ENCODE assay signal across 30 mouse cellular contexts in genomic region chr9:93981136-93981535, GRCm38 (mm10).
DNase-seq lines count a peak whose midpoint lies in the region; ATAC-seq lines count a peak whose summit lies in the region.
"Had no signal": no experiment of that assay in that cellular context is flagged by ENCODE, and none has a peak within 500 bp of the region (broad histone marks: within the 10 kb centered on the region; RNA-seq: fewer than 3 reads in every experiment).

No protein-coding gene starts in this region.

- WGBS in forebrain, embryonic 10.5 days = 93% methylated on average over 2 of the region's 2 CpGs
- 82% methylated on average over 2 of the region's 2 CpGs for WGBS in forebrain, embryonic 11.5 days
- WGBS in midbrain, embryonic 10.5 days = 79% methylated on average over 2 of the region's 2 CpGs
- WGBS in midbrain, embryonic 15.5 days = 66% methylated on average over 2 of the region's 2 CpGs

- peak overlapping the region; percentile 30; the same call in 1 of the 2 replicates for H3K27ac ChIP-seq in forebrain, embryonic 10.5 days
- H3K27ac ChIP-seq in forebrain, embryonic 11.5 days (ENCODE audit: low read depth, low read length) = no peak overlapping the region
- H3K27ac ChIP-seq in midbrain, embryonic 10.5 days (replicated peaks) = peak overlapping the region; percentile 59
- no peak overlapping the region for H3K27ac ChIP-seq in midbrain, embryonic 15.5 days
- H3K27ac ChIP-seq: embryonic facial prominence, embryonic 10.5 days; embryonic facial prominence, embryonic 15.5 days; hindbrain, embryonic 13.5 days; kidney, postnatal 0 days; liver, embryonic 12.5 days; macrophage; stomach, embryonic 15.5 days had no signal

- no peaks in the 10 kb centered on the region for H3K9me3 ChIP-seq in forebrain, embryonic 10.5 days
- H3K9me3 ChIP-seq in forebrain, embryonic 11.5 days (ENCODE audit: control insufficient read depth, low read length) = no peaks in the 10 kb centered on the region
- H3K9me3 ChIP-seq in midbrain, embryonic 10.5 days (replicated peaks) = no peaks in the 10 kb centered on the region
- H3K9me3 ChIP-seq in midbrain, embryonic 15.5 days = no peaks in the 10 kb centered on the region
- H3K9me3 ChIP-seq: embryonic facial prominence, embryonic 10.5 days; embryonic facial prominence, embryonic 15.5 days; heart, embryonic 12.5 days; hindbrain, embryonic 13.5 days; liver, embryonic 12.5 days; stomach, embryonic 15.5 days had no signal

- no peak for ATAC-seq in forebrain, embryonic 11.5 days (replicated peaks; ENCODE audit: low FRiP score)
- no peak for ATAC-seq in midbrain, embryonic 15.5 days (replicated peaks)
- ATAC-seq: activated CD4-positive, CD25-positive, alpha-beta regulatory T cell, adult 4 months; intestine, embryonic 16.5 days; liver, embryonic 12.5 days; liver, postnatal 0 days; lung, postnatal 0 days had no signal

- H3K4me3 ChIP-seq in forebrain, embryonic 10.5 days = no peak overlapping the region
- H3K4me3 ChIP-seq in forebrain, embryonic 11.5 days (ENCODE audit: low read depth, low read length) = no peak overlapping the region
- no peak overlapping the region for H3K4me3 ChIP-seq in midbrain, embryonic 10.5 days
- H3K4me3 ChIP-seq in midbrain, embryonic 15.5 days = no peak overlapping the region
- H3K4me3 ChIP-seq: embryonic facial prominence, embryonic 10.5 days; embryonic facial prominence, embryonic 15.5 days; heart, embryonic 12.5 days; hindbrain, embryonic 13.5 days; liver, embryonic 12.5 days; stomach, embryonic 15.5 days had no signal

- peaks cover 3% of the 10 kb centered on the region; the same call in 1 of the 2 replicates for H3K4me1 ChIP-seq in forebrain, embryonic 10.5 days
- H3K4me1 ChIP-seq in forebrain, embryonic 11.5 days (replicated peaks; ENCODE audit: control insufficient read depth, insufficient read depth, low read length) = no peaks in the 10 kb centered on the region
- H3K4me1 ChIP-seq in midbrain, embryonic 10.5 days = peaks cover 7% of the 10 kb centered on the region
- no peaks in the 10 kb centered on the region for H3K4me1 ChIP-seq in midbrain, embryonic 15.5 days
- H3K4me1 ChIP-seq: embryonic facial prominence, embryonic 10.5 days; embryonic facial prominence, embryonic 15.5 days; heart, embryonic 12.5 days; hindbrain, embryonic 13.5 days; liver, embryonic 12.5 days; stomach, embryonic 15.5 days had no signal

- DNase-seq in cerebellum, adult 11-12 months = peak; percentile 13
- DNase-seq in cerebellum, postnatal 36 days = no peak
- no peak for DNase-seq in forebrain, embryonic 10.5 days (ENCODE audit: extremely low spot score, low spot score)
- no peak for DNase-seq in forebrain, embryonic 11.5 days (ENCODE audit: low spot score)
- no peak for DNase-seq in midbrain, embryonic 10.5 days (ENCODE audit: low spot score)
- no peak for DNase-seq in kidney, postnatal 10 days
- DNase-seq: adrenal gland, adult 2 months; adrenal gland, postnatal 36 days; cerebellum, postnatal 25 days; gastrocnemius, postnatal 25 days; heart, adult 18-20 months; heart, postnatal 4 days; kidney, adult 8-10 months; layer of hippocampus, postnatal 36 days; left cerebral cortex, postnatal 4 days; liver, postnatal 0 days; right cerebral cortex, postnatal 25 days had no signal

- no peaks in the 10 kb centered on the region for H3K27me3 ChIP-seq in forebrain, embryonic 10.5 days (ENCODE audit: poor library complexity, severe bottlenecking)
- no peaks in the 10 kb centered on the region for H3K27me3 ChIP-seq in forebrain, embryonic 11.5 days (ENCODE audit: control insufficient read depth, insufficient read depth, low read length)
- no peaks in the 10 kb centered on the region for H3K27me3 ChIP-seq in midbrain, embryonic 10.5 days (ENCODE audit: low read depth, poor library complexity, severe bottlenecking)
- no peaks in the 10 kb centered on the region for H3K27me3 ChIP-seq in midbrain, embryonic 15.5 days (replicated peaks)
- H3K27me3 ChIP-seq: CH12.LX; embryonic facial prominence, embryonic 15.5 days; heart, embryonic 12.5 days; hindbrain, embryonic 13.5 days; liver, embryonic 12.5 days; stomach, embryonic 15.5 days had no signal

- no peak overlapping the region for H3K9ac ChIP-seq in forebrain, embryonic 11.5 days (ENCODE audit: low read length)
- no peak overlapping the region for H3K9ac ChIP-seq in midbrain, embryonic 15.5 days
- H3K9ac ChIP-seq: embryonic facial prominence, embryonic 15.5 days; heart, embryonic 12.5 days; hindbrain, embryonic 13.5 days; liver, embryonic 12.5 days; liver, postnatal 0 days; stomach, embryonic 15.5 days had no signal

- H3K36me3 ChIP-seq in forebrain, embryonic 10.5 days (replicated peaks) = no peaks in the 10 kb centered on the region
- no peaks in the 10 kb centered on the region for H3K36me3 ChIP-seq in forebrain, embryonic 11.5 days (ENCODE audit: control insufficient read depth, insufficient read depth, low read length)
- no peaks in the 10 kb centered on the region for H3K36me3 ChIP-seq in midbrain, embryonic 10.5 days
- no peaks in the 10 kb centered on the region for H3K36me3 ChIP-seq in midbrain, embryonic 15.5 days (replicated peaks)
- H3K36me3 ChIP-seq: embryonic facial prominence, embryonic 10.5 days; embryonic facial prominence, embryonic 15.5 days; heart, embryonic 12.5 days; hindbrain, embryonic 13.5 days; liver, embryonic 12.5 days; stomach, embryonic 15.5 days had no signal

- no peak overlapping the region for H3K4me2 ChIP-seq in forebrain, embryonic 11.5 days (ENCODE audit: low read depth, low read length, severe bottlenecking)
- no peak overlapping the region for H3K4me2 ChIP-seq in midbrain, embryonic 15.5 days
- H3K4me2 ChIP-seq: embryonic facial prominence, embryonic 15.5 days; heart, embryonic 12.5 days; hindbrain, embryonic 13.5 days; liver, embryonic 12.5 days; stomach, embryonic 15.5 days had no signal

Comparison
In these comparisons a context has a peak if more than half of its experiments do, and no peak if none do; other contexts are left out.
1. H3K27ac ChIP-seq: peak in forebrain, embryonic 10.5 days (single experiment) and midbrain, embryonic 10.5 days (single experiment); none in forebrain, embryonic 11.5 days (single experiment) and midbrain, embryonic 15.5 days (single experiment).